Comparison of ENCODE assay signal across 9 mouse cellular contexts in the genomic region with DNA sequence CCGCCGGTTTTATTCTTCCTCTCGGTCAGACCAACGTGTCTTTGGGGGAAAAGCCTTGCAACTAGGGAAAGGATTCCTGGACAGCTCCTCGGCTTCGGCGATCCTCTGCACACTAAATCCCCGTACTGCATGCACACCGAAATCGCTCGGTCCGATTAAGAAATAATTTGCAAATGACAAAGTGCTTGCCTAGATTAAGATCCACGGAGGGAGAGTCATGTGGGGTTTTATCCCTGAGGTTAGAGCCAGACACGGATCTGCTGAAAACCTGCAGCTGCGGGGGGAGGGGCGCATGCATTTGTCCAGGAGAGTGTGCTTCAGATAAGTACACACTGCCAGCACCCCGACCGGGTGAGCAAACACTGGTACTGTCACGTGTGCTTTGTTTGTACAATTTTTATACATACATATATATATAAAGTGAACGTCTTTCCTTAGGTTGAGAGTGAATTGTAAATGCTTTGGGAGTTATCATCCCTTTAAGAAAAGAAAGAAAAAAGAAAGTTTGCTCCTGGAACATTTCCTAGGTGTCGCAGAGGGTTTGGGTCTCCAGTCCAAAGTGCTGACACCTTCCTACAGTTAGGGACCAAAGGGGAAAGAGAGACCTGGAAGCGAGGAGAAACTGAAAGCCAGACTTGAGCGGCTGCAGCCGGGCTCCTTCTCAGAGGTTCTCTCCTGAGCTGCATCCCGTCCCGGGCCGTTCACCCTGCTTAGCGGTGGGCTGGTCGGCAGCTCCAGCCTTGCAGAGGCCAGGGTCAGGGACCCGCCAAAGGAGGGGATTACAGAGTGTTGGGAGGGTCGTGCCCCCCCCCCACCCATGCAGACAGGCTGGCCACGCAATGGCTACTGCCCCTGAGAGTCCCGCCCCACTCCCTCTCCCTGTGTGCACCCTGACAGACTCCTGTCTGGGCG. TPM values are rescaled to one million over a fixed set of nuclear protein-coding genes. Genes with fewer than 3 reads are reported as not detected.
A peak's percentile ranks its signal among the peaks of the same experiment; 100 is the strongest.
DNase-seq lines count a peak whose midpoint lies in the region; ATAC-seq and TF ChIP-seq lines count a peak whose summit lies in the region.
"Had no signal": no experiment of that assay in that cellular context is flagged by ENCODE, and none has a peak within 500 bp of the region (broad histone marks: within the 10 kb centered on the region; RNA-seq: fewer than 3 reads in every experiment).

No protein-coding gene starts in this region.

- TF ChIP-seq EP300 in lung, postnatal 0 days (IDR thresholded peaks at IDR 0.05): no peak

- H3K9ac ChIP-seq in lung, postnatal 0 days (replicated peaks; ENCODE audit: low read depth): no peak overlapping the region
- peak overlapping the region; percentile 67 for H3K9ac ChIP-seq in forebrain, embryonic 15.5 days (replicated peaks)
- H3K9ac ChIP-seq in liver, embryonic 11.5 days (ENCODE audit: low read depth, low read length): no peak overlapping the region
- H3K9ac ChIP-seq in stomach, embryonic 15.5 days: no peak overlapping the region

- DNase-seq in lung, postnatal 0 days (ENCODE audit: low spot score): no peak
- DNase-seq in lung, postnatal 25 days (ENCODE audit: low spot score): no peak
- peak; percentile 53 for DNase-seq in liver, embryonic 11.5 days (ENCODE audit: low spot score)
- DNase-seq in gastrocnemius, adult 8-10 months (ENCODE audit: low spot score in 2 of 2): no peak
- DNase-seq in gastrocnemius, postnatal 36 days: no peak
- DNase-seq in left cerebral cortex, postnatal 25 days (ENCODE audit: low spot score in 2 of 2): no peak

- H3K4me1 ChIP-seq in lung, postnatal 0 days (ENCODE audit: insufficient read depth, low read depth, low read length): peaks cover 17% of the 10 kb centered on the region
- H3K4me1 ChIP-seq in forebrain, embryonic 15.5 days: peaks cover 56% of the 10 kb centered on the region
- 0 out of 2 replicates have a peak, but pooled peaks cover 4% of the 10 kb centered on the region for H3K4me1 ChIP-seq in liver, embryonic 11.5 days (replicated peaks; ENCODE audit: control insufficient read depth, insufficient read depth, low read length)
- peaks cover 20% of the 10 kb centered on the region for H3K4me1 ChIP-seq in stomach, embryonic 15.5 days

- TF ChIP-seq CTCF in lung, postnatal 0 days (IDR thresholded peaks at IDR 0.05): no peak

- H3K9me3 ChIP-seq in lung, postnatal 0 days (ENCODE audit: low read length): no peaks in the 10 kb centered on the region
- H3K9me3 ChIP-seq in forebrain, embryonic 15.5 days: no peaks in the 10 kb centered on the region
- no peaks in the 10 kb centered on the region for H3K9me3 ChIP-seq in liver, embryonic 11.5 days (ENCODE audit: control insufficient read depth, low read length)
- no peaks in the 10 kb centered on the region for H3K9me3 ChIP-seq in stomach, embryonic 15.5 days

- peak; percentile 25; the same call in 1 of the 2 replicates for ATAC-seq in lung, postnatal 0 days
- peak; percentile 23; the same call in 1 of the 2 replicates for ATAC-seq in forebrain, embryonic 15.5 days (replicated peaks)
- no peak for ATAC-seq in liver, embryonic 11.5 days (replicated peaks; ENCODE audit: low FRiP score)
- ATAC-seq in stomach, embryonic 15.5 days (ENCODE audit: insufficient read depth, low FRiP score, low read depth): peak; percentile 44; the same call in 1 of the 2 replicates

- no peaks in the 10 kb centered on the region for H3K36me3 ChIP-seq in lung, postnatal 0 days (ENCODE audit: insufficient read depth, low read length)
- no peaks in the 10 kb centered on the region for H3K36me3 ChIP-seq in forebrain, embryonic 15.5 days
- H3K36me3 ChIP-seq in liver, embryonic 11.5 days (ENCODE audit: control insufficient read depth, insufficient read depth, low read length): no peaks in the 10 kb centered on the region
- H3K36me3 ChIP-seq in stomach, embryonic 15.5 days: no peaks in the 10 kb centered on the region

- peak overlapping the region; percentile 60 for H3K4me2 ChIP-seq in lung, postnatal 0 days (replicated peaks; ENCODE audit: low read depth, low read length)
- peak overlapping the region; percentile 90 for H3K4me2 ChIP-seq in forebrain, embryonic 15.5 days (replicated peaks)
- peak overlapping the region; percentile 44 for H3K4me2 ChIP-seq in liver, embryonic 11.5 days
- peak overlapping the region; percentile 59 for H3K4me2 ChIP-seq in stomach, embryonic 15.5 days

- under 1% methylated on average over 33 of the region's 34 CpGs for WGBS in lung, postnatal 0 days
- WGBS in forebrain, embryonic 15.5 days: under 1% methylated on average over 34 of the region's 34 CpGs
- WGBS in liver, embryonic 11.5 days: 2% methylated on average over 34 of the region's 34 CpGs
- WGBS in stomach, embryonic 15.5 days: under 1% methylated on average over 34 of the region's 34 CpGs

- H3K27ac ChIP-seq in lung, postnatal 0 days (ENCODE audit: low read length): no peak overlapping the region
- H3K27ac ChIP-seq in forebrain, embryonic 15.5 days (replicated peaks): peak overlapping the region; percentile 97
- H3K27ac ChIP-seq in liver, embryonic 11.5 days (ENCODE audit: low read depth, low read length): no peak overlapping the region
- H3K27ac ChIP-seq in stomach, embryonic 15.5 days: no peak overlapping the region

- H3K4me3 ChIP-seq in lung, postnatal 0 days (ENCODE audit: low read depth, low read length): peak overlapping the region; percentile 36
- peak overlapping the region; percentile 57 for H3K4me3 ChIP-seq in forebrain, embryonic 15.5 days
- H3K4me3 ChIP-seq in liver, embryonic 11.5 days (ENCODE audit: low read depth, low read length): peak overlapping the region; percentile 22; the same call in 1 of the 2 replicates
- H3K4me3 ChIP-seq in stomach, embryonic 15.5 days (replicated peaks): peak overlapping the region; percentile 27

- peaks cover 84% of the 10 kb centered on the region for H3K27me3 ChIP-seq in lung, postnatal 0 days (replicated peaks; ENCODE audit: insufficient read depth, low read length)
- H3K27me3 ChIP-seq in forebrain, embryonic 15.5 days: peaks cover 35% of the 10 kb centered on the region
- H3K27me3 ChIP-seq in liver, embryonic 11.5 days (replicated peaks; ENCODE audit: control insufficient read depth, insufficient read depth, low read length): peaks cover 96% of the 10 kb centered on the region
- H3K27me3 ChIP-seq in stomach, embryonic 15.5 days (replicated peaks): peaks cover 95% of the 10 kb centered on the region

- intact Hi-C loops in gastrocnemius, postnatal 36 days (cut with DNase I): no loop called here
- intact Hi-C loops in left cerebral cortex, postnatal 25 days (cut with DNase I): loop anchor here (5.0 kb wide), 1 partner anchor 102 kb away; no protein-coding TSS in a partner anchor

RNA-seq across cellular contexts. Expression of a gene that starts 10.9 kb away (rescaled TPM):
- not detected in 2 replicates for polyA plus RNA-seq in lung, postnatal 0 days (2015; fragmentation: Nextera tagmentation; extraction: Ambion mirVana)
- 6.8 and 7.0 TPM in 2 replicates for polyA plus RNA-seq in forebrain, embryonic 15.5 days (2015; fragmentation: Nextera tagmentation; extraction: Ambion mirVana)
- polyA plus RNA-seq in liver, embryonic 11.5 days (2014; fragmentation: Nextera tagmentation; extraction: Ambion mirVana): not detected in 2 replicates
- polyA plus RNA-seq in stomach, embryonic 15.5 days (2015; fragmentation: Nextera tagmentation; extraction: Ambion mirVana): not detected in 2 replicates
- not detected for total RNA-seq in gastrocnemius, adult 8-10 months (2022)
- total RNA-seq in gastrocnemius, postnatal 36 days (2021): not detected
- total RNA-seq in left cerebral cortex, postnatal 25 days (2021): 10 to 100 TPM in 1 of 2 experiments, 1 to 10 TPM in 1; 7.3 to 11.6 TPM
- polyA plus RNA-seq: large intestine, adult 2 months had no signal
